Mouse (Mus musculus) G1E (cell line): ENCODE measurements around the gene Fance. TPM values are rescaled to one million over a fixed set of nuclear protein-coding genes. Genes with fewer than 3 reads are reported as not detected.
"Not testable (repeated sequence)": the region's sequence is repeated elsewhere in the genome, so short reads cannot be mapped to it uniquely, and the experiment has no call there.

Experiments
- ATAC-seq: 2 replicates; pipeline ENCODE4 v1.8.0; 2016; ENCODE audit warnings: mild to moderate bottlenecking; ENCODE audit not compliant: insufficient number of reproducible peaks, poor library complexity, low FRiP score, severe bottlenecking; ENCODE audit errors: extremely low read depth
- DNase-seq: peaks from one replicate; pipeline ENCODE4 v3.0.0; 2012; ENCODE audit warnings: low spot score
- H3K27me3 ChIP-seq: 2 replicates; pipeline ENCODE4 v1.6.1; 2012; ENCODE audit warnings: mild to moderate bottlenecking, low read length, inconsistent platforms; ENCODE audit not compliant: insufficient read depth
- H3K36me3 ChIP-seq: replicated peaks from 2 replicates; pipeline ENCODE3; 2012; ENCODE audit warnings: mild to moderate bottlenecking, inconsistent platforms
- H3K4me1 ChIP-seq: 2 replicates; pipeline ENCODE4 v1.6.1; 2012; ENCODE audit warnings: low read depth, low read length, inconsistent platforms, mixed read lengths; ENCODE audit not compliant: insufficient read depth
- H3K4me3 ChIP-seq: 2 replicates; pipeline ENCODE4 v1.5.1; 2012; ENCODE audit warnings: low read depth, mild to moderate bottlenecking, inconsistent platforms, low read length, moderate library complexity, mixed read lengths
- H3K9me3 ChIP-seq: replicated peaks from 2 replicates; pipeline ENCODE4 v1.6.1; 2012; ENCODE audit warnings: inconsistent platforms
- CTCF ChIP-seq: IDR thresholded peaks from 2 replicates; pipeline ENCODE4 v1.5.1; 2012; ENCODE audit warnings: low read depth, low read length, inconsistent platforms, mixed read lengths
- GATA1 ChIP-seq: IDR thresholded peaks from 2 replicates; pipeline ENCODE4 v1.6.1; 2012; ENCODE audit warnings: borderline replicate concordance, low read length, inconsistent platforms, mixed read lengths
- GATA2 ChIP-seq: IDR thresholded peaks from 2 replicates; pipeline ENCODE4 v1.6.1; 2012; ENCODE audit warnings: low read depth, low read length, inconsistent platforms, borderline replicate concordance
- POLR2AphosphoS5 ChIP-seq: IDR thresholded peaks from 2 replicates; pipeline ENCODE4 v1.6.1; 2012; ENCODE audit warnings: low read depth, low read length, inconsistent platforms; ENCODE audit not compliant: insufficient replicate concordance
- TAL1 ChIP-seq: conservative IDR thresholded peaks from 2 replicates; pipeline ENCODE4 v1.6.1; 2012; ENCODE audit warnings: low read depth, low read length, inconsistent platforms, mixed read lengths
- polyA plus RNA-seq: library from polyadenylated mRNA; stranded (reverse); fragments of >175 nt; gene quantifications from 2 replicates; pipeline ENCODE4 v1.2.3, GENCODE M21; 2012
- total RNA-seq, 2 experiments: library from RNA; stranded (forward) in 1 of 2; stranded (reverse) in 1 of 2; fragments of 200-1000 nt in 1 of 2; fragments of >200 nt in 1 of 2; fragmentation: Nextera tagmentation in 1 of 2; gene quantifications; 2 replicates each; pipeline ENCODE4 v1.2.3; 2014 to 2017

Fance gene
- total and polyA plus RNA-seq, 3 experiments, result 33.9 to 79.0 (median 50.1) TPM

DNA sequence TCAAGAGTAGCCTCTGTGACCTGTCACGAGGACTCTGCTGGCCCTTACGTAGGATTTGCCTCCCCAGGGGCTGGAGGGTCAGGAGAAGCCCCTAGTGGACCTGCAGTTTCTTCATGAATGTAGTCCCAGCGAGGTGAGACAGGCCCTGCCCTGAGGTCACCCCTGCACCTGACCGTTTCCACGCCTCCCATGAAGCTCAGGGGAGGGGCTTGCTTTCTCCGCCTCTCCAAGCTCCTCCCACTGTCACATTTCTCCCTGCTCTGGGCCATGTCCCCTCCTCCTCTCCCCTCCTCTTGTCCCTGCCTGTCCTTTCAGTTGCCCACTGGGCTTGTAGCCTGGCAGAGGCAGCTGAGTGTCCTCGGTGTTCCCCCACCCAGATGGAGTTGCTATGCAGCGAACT, 3.8 kb downstream of the Fance start:
- Histone ChIP-seq H3K36me3 (peaks cover 72% of the 10 kb centered on the region), H3K4me1 (peaks cover 57% of the 10 kb centered on the region), H3K27me3 (no peaks in the 10 kb centered on the region), H3K4me3 (peak overlapping the region; percentile 63; the same call in 1 of the 2 replicates), H3K9me3 (no peaks in the 10 kb centered on the region)
- no peak for TF ChIP-seq POLR2AphosphoS5
- no peak for TF ChIP-seq GATA1
- TF ChIP-seq TAL1, result no peak
- TF ChIP-seq CTCF, result no peak
- TF ChIP-seq GATA2, result no peak
- ATAC-seq (no peak), DNase-seq (no peak)

- Histone ChIP-seq H3K36me3 (peaks cover 79% of the 10 kb centered on the region), H3K4me1 (peaks cover 52% of the 10 kb centered on the region), H3K9me3 (no peaks in the 10 kb centered on the region), H3K27me3 (no peaks in the 10 kb centered on the region), H3K4me3 (peak overlapping the region; percentile 58; the same call in 1 of the 2 replicates)
- TF ChIP-seq POLR2AphosphoS5 (no peak), TAL1 (peak; percentile 63)
- DNase-seq (no peak), ATAC-seq (peak; percentile 50)
These were observed 4.4 kb downstream of the Fance start for GRCm38 (mm10) chr17:28317725-28318124.

GRCm38 (mm10) chr17:28321700-28322099, 8.4 kb downstream of the Fance start:
- Histone ChIP-seq H3K27me3 (no peaks in the 10 kb centered on the region), H3K36me3 (peaks cover 98% of the 10 kb centered on the region), H3K4me1 (peaks cover 31% of the 10 kb centered on the region), H3K4me3 (no peak overlapping the region), H3K9me3 (peaks cover 8% of the 10 kb centered on the region)
- DNase-seq, result no peak
- no peak for ATAC-seq
- no peak for TF ChIP-seq GATA1
- no peak for TF ChIP-seq TAL1
- no peak for TF ChIP-seq GATA2
- TF ChIP-seq CTCF, result no peak
- no peak for TF ChIP-seq POLR2AphosphoS5

GRCm38 (mm10) chr17:28323786-28324185, 10.5 kb downstream of the Fance start:
- Histone ChIP-seq H3K27me3 (no peaks in the 10 kb centered on the region), H3K4me3 (no peak overlapping the region; the same call in 1 of the 2 replicates), H3K9me3 (peaks cover 8% of the 10 kb centered on the region), H3K4me1 (peaks cover 26% of the 10 kb centered on the region), H3K36me3 (peaks cover 95% of the 10 kb centered on the region)
- no peak for ATAC-seq
- no peak for DNase-seq
- TF ChIP-seq POLR2AphosphoS5 (no peak), CTCF (no peak), GATA2 (no peak)

DNA sequence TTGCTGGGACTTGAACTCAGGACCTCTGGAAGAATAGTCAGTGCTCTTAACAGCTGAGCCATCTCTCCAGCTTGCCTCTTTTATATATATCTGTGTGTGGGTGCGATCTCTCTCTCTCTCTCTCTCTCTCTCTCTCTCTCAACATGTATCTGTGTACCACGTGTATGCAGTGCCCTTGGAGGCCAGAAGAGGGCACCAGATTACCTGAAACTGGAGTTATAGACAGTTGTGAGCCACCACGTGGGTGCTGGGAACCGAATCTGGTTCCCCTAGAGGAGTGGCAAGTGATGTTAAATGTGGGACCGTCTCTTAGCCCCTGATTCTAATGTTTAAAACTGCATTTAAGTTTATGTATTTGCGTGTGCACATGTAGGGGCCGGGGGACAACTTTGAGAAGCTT, 11.1 kb downstream of the Fance start:
- H3K4me3 ChIP-seq, H3K9me3 ChIP-seq, H3K27me3 ChIP-seq, ATAC-seq, DNase-seq: not testable (repeated sequence)
- Histone ChIP-seq H3K36me3 (peaks cover 95% of the 10 kb centered on the region), H3K4me1 (peaks cover 22% of the 10 kb centered on the region)

DNA sequence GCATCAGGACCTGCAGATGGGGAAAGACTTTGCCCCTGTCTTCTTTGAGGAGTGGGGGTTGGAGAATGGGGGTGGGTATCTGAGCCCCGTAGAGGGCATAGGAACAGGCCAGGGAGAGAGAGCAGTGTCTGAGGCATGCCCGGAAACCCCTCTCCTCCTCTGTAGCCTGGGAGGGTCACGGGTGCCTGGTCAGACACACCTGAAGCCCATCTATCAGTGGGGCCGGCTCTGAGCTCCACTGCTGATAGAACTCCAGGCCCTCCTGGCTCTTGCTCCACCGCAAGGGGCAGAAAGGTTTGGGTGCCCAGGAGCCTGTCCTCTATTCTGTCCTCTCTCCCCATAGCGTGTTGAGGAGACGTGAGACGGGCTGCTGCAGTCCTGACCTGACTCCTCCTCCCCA, 12.4 kb downstream of the Fance start:
- TF ChIP-seq GATA1 (no peak), CTCF (no peak), POLR2AphosphoS5 (no peak), TAL1 (no peak), GATA2 (no peak)
- Histone ChIP-seq H3K27me3 (no peaks in the 10 kb centered on the region), H3K9me3 (peaks cover 8% of the 10 kb centered on the region), H3K4me3 (no peak overlapping the region), H3K36me3 (peaks cover 96% of the 10 kb centered on the region), H3K4me1 (peaks cover 28% of the 10 kb centered on the region)
- ATAC-seq, result no peak
- DNase-seq, result no peak

GRCm38 (mm10) chr17:28326951-28327350, 13.6 kb downstream of the Fance start:
- no peak for DNase-seq
- Histone ChIP-seq H3K27me3 (no peaks in the 10 kb centered on the region), H3K9me3 (peaks cover 8% of the 10 kb centered on the region), H3K36me3 (peaks cover 95% of the 10 kb centered on the region), H3K4me1 (peaks cover 37% of the 10 kb centered on the region), H3K4me3 (no peak overlapping the region)
- no peak for ATAC-seq
- no peak for TF ChIP-seq POLR2AphosphoS5
